Mouse (Mus musculus) ES-Bruce4 (cell line): Measurements from ENCODE around the gene Defa28.
"Not testable (repeated sequence)": the region's sequence is repeated elsewhere in the genome, so short reads cannot be mapped to it uniquely, and the experiment has no call there.

ENCODE experiments used
- CTCF ChIP-seq: IDR thresholded peaks from one replicate; pipeline ENCODE4 v1.8.1; 2011; ENCODE audit warnings: low read depth, low read length
- POLR2A ChIP-seq: IDR thresholded peaks from one replicate; pipeline ENCODE4 v1.8.1; 2011; ENCODE audit warnings: low read length; ENCODE audit not compliant: insufficient read depth

GRCm38 (mm10) chr8:21617883-21618282, 35.1 kb downstream of the Defa28 start, which contains the start of gene Defa26:
- not testable (repeated sequence) for TF ChIP-seq CTCF, POLR2A
